Mouse (Mus musculus) right cerebral cortex, adult 2 months (tissue): ENCODE data around the gene Gys2.

Source experiments
- DNase-seq, 2 experiments: peaks; one replicate each; pipeline ENCODE4 v3.0.0; 2021 to 2022; ENCODE audit warnings: low spot score in 2 of 2

The Gys2 gene

GRCm38 (mm10) chr6:142458010-142458409, 14.9 kb downstream of the Gys2 start:
- no peak for DNase-seq

DNA sequence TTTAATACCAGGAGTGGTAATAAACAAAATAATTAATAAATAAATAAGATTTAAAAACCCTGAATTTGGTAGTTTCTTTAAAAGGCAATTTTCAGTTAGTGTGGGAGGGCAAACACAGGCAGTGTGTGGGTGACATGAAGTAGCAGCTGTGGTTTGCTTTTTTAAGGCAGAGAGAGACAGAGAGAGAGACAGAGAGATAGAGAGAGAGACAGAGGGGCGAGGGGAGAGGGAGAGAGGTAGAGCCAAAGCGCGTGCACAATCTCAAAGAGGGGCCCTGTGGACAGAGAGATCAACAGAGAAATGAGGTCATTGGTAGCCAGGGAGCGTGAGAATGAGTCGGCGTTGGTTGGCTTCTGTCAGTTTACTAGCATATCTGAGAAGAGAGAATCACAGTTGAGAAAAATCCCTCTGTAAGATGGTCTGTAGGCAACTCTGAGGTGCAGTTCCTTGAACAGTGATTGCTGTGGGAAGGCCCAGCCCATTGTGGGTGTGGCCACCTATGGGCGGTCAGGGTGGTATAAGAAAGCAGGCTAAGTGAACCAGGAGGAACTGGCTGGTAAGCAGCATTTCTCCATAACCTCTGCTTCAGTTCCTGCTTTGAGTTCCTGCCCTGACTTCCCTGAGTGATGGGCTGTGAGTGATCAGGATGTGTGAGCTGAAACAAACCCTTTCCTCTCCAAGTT, 17.5 kb downstream of the Gys2 start:
- DNase-seq, result peak; percentile 26 to 27

DNA sequence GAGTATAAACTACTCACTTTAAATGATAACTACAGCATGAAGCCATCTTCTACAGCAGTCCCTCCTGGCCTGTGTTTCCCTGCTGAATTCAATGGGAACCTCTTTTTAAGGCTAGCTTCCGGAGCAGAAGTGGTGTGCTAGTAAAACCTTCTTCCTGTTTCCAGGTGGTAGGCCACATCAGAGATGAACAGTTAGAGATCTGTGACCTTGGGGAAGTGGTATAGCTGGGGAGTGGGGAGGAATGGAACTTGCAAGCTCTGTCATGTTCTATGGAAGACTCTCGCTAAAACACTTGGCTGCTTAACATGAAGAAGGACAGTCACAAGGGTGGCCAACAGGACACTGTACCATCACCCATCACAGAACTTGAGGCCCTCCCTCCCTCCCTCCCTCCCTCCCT, 19.6 kb downstream of the Gys2 start:
- DNase-seq, result no peak

DNA sequence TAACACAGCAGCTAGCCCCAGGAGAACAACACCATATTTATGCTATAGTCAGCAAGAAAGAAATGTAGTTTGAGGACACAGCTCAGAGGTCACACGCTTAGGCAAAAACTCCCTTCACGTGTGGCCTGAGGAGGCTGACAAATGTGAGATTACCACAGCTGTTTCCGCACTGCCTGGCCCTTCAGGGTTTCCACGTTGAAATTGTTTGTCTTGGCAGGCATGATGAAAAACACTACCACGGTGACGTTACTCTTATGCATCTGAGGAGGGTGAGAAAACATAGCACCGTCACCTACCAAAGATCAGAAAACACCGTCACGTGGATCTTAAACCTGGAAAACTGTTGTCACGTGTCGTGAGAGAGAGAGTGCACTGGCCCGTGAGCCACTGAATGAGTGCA, 21.5 kb downstream of the Gys2 start:
- no peak for DNase-seq

DNA sequence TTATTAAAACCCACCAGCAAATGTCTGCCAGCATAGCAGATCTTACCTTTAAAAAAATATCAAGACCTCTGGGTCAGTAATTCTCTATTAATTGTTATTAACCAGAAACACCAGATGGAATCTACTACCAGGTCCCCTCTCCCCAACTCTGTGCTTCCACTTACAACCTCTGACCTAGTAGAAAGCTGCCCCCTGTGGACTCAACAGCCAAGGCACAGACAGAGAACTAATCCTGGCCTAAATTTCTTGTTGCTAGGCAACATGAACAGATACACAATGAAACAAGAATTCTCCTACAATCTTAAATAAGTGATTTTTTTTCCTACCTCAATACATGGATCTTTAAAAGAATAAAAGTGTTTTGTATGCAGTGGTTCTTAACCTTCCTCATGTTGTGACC, 43.8 kb downstream of the Gys2 start:
- no peak for DNase-seq

GRCm38 (mm10) chr6:142424976-142425375, 47.9 kb downstream of the Gys2 start:
- DNase-seq, result no peak

DNA sequence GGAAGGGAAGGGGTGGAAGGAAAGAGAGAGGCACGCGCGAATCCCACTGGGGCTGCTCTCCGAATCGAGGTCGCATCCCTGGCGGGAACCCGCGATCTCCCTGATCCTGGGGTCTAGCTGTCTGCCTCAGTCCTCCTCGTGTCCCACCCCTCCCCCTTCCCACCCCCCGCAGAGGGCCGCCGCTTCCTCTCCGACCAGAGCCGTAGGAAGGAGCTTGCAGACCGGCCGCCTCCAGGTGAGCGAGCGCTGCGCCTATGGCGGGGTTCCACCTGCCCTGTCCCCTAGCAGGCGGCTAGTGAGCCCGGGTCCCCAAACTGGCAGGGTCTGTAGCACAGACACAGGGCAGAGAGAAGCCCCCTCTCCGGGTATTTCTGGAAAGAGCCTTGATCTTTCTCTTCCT, 58.3 kb downstream of the Gys2 start:
- no peak for DNase-seq

- DNase-seq, result no peak
Observed at GRCm38 (mm10) chr6:142413845-142414244, 59.1 kb downstream of the Gys2 start.

DNA sequence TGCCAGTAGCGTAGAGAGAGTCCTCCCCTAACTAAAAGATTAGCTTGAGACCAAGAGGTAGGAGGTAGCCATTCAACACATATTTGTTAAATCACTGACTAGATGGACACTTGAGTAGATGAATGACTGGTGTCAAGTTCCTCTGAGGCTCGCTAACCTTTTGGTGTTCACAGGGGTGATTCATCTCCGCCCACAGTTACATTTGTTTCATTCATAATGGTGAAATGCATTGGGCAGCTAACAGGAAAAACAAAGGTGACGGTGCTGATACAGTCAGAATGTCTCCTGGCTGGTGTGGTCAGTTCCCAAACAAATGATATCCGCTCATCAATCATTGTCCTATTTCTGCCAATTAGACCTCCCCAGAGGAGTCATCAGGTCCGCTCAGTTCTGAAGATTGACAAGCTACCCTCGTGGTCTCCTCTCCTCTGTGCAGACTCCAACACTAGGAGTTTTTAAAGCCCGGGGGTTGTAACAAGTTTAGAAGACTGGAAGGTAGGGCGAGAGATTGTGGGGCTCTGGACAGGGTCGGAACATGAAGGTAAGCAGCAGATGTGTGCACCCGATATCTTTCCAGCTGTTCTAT, 59.9 kb downstream of the Gys2 start, which contains the start of gene Spx:
Gene Spx, plus strand, starts transcription at position 536 of the 586 bp plus-strand sequence.
- no peak for DNase-seq

- no peak for DNase-seq
Observed at GRCm38 (mm10) chr6:142411140-142411539, 61.8 kb downstream of the Gys2 start.

GRCm38 (mm10) chr6:142395756-142396155, 77.2 kb downstream of the Gys2 start:
- DNase-seq, result no peak

- peak in 1 of 2 experiments; percentile 13 for DNase-seq
Observed at GRCm38 (mm10) chr6:142394669-142395068, 78.2 kb downstream of the Gys2 start.

DNA sequence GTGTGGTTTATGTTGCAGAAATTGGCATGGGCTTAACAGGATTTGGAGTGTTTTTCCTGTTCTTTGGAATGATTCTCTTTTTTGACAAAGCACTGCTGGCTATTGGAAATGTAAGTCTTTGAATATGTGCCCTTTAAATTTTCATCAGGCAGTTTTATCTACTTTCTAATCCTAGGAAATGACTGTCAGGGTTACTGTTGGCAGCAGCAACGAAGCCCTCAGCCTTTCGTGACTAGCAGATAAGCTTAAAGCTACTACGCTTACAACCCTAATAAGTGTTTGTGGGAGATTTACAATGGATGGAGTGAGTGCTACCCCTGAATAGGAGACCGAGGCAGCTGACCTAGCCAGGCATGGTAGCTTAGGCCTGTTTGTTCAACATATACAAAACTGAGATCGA, 80.6 kb downstream of the Gys2 start:
- no peak for DNase-seq

GRCm38 (mm10) chr6:142389101-142389500, 83.8 kb downstream of the Gys2 start:
- DNase-seq, result peak in 1 of 2 experiments; percentile 18

DNA sequence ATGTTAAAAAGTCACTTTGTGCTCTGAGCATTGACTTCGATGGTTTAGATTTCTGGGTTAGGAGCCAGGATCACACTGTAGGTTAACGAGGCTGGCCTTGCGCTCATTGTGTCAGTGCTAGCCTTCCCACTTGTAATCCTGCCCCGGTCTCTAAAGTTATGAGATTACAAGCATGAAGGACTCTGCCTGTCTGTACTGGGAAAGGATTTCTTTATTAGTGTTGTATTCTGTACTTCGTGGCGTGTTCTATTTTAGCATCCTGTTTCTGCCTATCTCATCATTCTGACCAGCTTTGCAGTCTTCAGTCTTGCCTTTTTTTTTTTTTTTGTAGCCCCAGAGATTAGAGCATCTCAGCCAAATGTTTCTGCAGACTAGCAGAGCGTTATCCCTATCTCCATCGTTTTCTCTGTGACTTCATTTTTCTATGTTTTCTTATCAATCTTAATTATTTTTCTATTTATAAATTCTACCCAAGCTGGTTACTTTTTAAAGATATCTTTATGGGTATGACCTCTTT, 85.1 kb downstream of the Gys2 start:
- no peak for DNase-seq

DNA sequence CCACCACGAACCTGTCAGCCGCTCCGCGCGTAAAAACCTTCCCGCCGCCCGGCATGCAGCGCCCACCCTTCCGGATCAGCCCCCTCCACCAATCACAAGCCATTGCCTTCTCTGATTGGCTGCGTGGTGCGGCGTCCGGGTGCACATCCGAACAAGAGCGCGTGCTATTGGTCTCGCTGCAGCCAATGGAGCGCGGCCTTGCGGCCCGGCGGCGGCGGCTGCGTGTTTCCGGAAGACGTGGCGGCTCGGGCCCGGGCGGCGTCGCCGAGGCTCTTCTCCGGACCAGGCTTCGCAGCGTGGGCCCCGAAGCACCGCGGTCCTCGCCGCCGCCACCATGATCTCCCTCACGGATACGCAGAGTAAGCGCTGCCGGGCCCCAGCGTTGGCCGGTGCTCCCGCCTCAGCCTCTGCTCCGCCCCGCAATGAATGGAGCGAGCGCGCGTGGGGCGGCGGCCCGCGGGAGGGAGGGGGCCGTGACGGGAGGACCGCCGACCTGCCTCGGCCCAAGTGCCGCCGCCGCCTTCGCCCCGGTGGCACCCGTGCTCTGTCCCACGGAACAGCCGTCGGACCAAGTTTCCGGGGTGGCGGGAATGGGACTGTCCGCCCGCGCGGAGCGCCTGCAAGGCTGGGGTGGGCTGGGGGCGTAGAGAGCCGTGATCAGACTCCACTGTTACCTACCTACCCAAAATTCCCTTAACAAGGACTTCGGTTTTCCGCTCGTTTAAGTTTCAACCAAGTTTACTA, 85.7 kb downstream of the Gys2 start, which contains the start of the genes Recql and Golt1b:
Gene Recql, minus strand, starts transcription at position 77 of the 744 bp plus-strand sequence.
Gene Golt1b, plus strand, starts transcription at position 211 of the 744 bp plus-strand sequence.
- DNase-seq, result peak; percentile 98 to 100

- DNase-seq, result no peak
Observed at GRCm38 (mm10) chr6:142386285-142387010, 86.5 kb downstream of the Gys2 start.

- DNase-seq, result no peak
Observed at GRCm38 (mm10) chr6:142384521-142384920, 88.4 kb downstream of the Gys2 start.

DNA sequence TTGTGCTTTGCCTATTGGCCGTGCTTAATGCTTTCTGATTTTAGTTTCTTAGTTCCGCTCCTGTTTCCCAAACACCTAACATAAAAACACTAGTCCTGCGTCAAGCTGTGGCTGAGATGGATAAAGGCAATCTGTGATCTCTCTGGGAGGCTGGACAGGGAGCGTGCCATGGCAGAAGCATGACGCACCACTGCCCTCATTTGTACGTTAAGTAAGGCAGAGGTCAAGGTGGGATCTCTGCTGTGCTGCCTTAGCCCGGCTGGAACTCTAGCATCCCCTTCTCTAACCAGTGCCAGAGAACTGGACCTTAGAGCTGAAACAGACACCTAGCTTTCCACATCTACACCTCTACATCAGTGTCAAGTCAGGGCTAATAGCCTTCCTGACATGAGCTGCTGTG, 91.3 kb downstream of the Gys2 start:
- no peak for DNase-seq

DNA sequence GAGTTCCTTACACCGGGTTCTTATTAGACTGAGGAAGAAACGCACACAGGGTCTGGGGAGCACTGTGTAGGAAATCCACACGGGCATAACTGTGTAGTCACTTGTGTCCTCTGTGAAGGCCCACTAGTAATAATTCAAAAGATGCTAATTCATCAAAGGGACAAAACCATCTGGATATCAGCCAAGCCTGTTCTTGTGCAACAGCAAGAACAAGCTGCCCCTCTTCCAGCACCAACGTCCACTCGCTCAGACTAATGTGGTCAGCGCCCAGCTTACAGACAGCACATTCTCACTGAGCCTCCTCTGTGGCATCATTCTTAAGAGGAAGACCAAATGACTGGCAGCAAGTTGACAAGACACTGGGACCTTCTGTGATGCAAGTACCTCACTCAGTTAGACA, 92.9 kb downstream of the Gys2 start:
- no peak for DNase-seq

GRCm38 (mm10) chr6:142378576-142379330, 94.2 kb downstream of the Gys2 start:
- no peak for DNase-seq
